17 mouse cellular contexts compared by ENCODE assay signal in the genomic region with DNA sequence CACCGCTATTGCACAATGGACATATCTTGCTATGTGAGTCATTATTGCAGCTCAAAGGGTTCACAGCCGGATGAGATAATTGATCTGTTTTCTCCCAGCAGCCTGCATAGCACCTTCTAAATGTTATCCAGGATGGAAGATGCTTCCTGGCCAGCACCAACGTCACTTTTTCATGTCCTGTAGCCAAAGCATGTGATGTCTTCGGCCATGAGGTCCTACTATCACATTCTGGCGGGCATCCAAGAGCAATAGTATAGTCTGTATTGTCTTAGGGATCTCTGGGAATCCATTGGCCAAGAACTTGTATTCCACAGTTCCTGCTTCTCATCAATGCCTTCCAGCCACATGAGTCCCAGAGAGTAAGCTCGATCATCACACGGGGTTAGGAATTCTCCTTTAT.
"Had no signal": no experiment of that assay in that cellular context is flagged by ENCODE, and none has a peak within 500 bp of the region (broad histone marks: within the 10 kb centered on the region; RNA-seq: fewer than 3 reads in every experiment).

No protein-coding gene starts in this region.

- H3K9me3 ChIP-seq: midbrain, embryonic 15.5 days; neural tube, embryonic 15.5 days had no signal

- ATAC-seq: liver, postnatal 0 days; lung, postnatal 0 days; midbrain, embryonic 15.5 days had no signal

- H3K4me1 ChIP-seq: midbrain, embryonic 12.5 days; midbrain, embryonic 15.5 days; neural tube, embryonic 12.5 days; neural tube, embryonic 15.5 days had no signal

- DNase-seq: kidney, postnatal 25 days; layer of hippocampus, postnatal 36 days; liver, postnatal 0 days; lung, embryonic 14.5 days; right cerebral cortex, adult 18-20 months; thymus, adult 18-20 months; thymus, postnatal 36 days had no signal

- H3K9ac ChIP-seq: liver, embryonic 14.5 days; liver, postnatal 0 days; lung, embryonic 14.5 days; midbrain, embryonic 12.5 days; midbrain, embryonic 15.5 days; neural tube, embryonic 12.5 days; neural tube, embryonic 15.5 days had no signal

- H3K4me2 ChIP-seq: liver, embryonic 11.5 days; lung, embryonic 14.5 days; midbrain, embryonic 12.5 days; midbrain, embryonic 15.5 days; neural tube, embryonic 12.5 days; neural tube, embryonic 15.5 days had no signal

- H3K27ac ChIP-seq: kidney, postnatal 0 days; left cerebral cortex, adult 2 months; liver, embryonic 14.5 days; macrophage; midbrain, embryonic 12.5 days; midbrain, embryonic 15.5 days; neural tube, embryonic 12.5 days; neural tube, embryonic 15.5 days had no signal

- H3K4me3 ChIP-seq: left cerebral cortex, adult 2 months; midbrain, embryonic 12.5 days; midbrain, embryonic 15.5 days; neural tube, embryonic 12.5 days; neural tube, embryonic 15.5 days had no signal

- H3K27me3 ChIP-seq: midbrain, embryonic 12.5 days; midbrain, embryonic 15.5 days; neural tube, embryonic 12.5 days; neural tube, embryonic 15.5 days had no signal

- H3K36me3 ChIP-seq: midbrain, embryonic 12.5 days; midbrain, embryonic 15.5 days; neural tube, embryonic 12.5 days; neural tube, embryonic 15.5 days had no signal
